Mouse (Mus musculus): ENCODE data around the gene Zdhhc17.

The Zdhhc17 gene

DNA sequence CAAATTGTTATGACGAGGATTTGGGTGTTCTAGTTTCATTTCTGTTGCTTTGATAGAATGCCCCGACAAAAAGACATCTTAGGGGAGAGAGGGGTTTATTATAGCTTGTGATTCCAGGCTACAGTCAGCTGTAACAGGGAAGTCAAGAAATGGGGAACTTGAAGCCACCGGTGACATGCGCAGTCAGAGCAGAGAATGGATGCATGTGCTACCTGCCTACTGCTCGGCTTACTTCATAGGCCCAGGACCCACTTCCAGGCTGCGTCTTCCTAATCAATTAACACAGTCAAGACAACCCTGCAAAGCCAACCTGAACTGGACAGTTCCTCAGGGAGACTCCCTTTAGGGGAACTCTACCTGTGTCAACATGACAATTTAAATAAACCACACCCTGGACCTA lies 5.7 kb downstream of the Zdhhc17 start:
- peak; percentile 21 for DNase-seq

DNA sequence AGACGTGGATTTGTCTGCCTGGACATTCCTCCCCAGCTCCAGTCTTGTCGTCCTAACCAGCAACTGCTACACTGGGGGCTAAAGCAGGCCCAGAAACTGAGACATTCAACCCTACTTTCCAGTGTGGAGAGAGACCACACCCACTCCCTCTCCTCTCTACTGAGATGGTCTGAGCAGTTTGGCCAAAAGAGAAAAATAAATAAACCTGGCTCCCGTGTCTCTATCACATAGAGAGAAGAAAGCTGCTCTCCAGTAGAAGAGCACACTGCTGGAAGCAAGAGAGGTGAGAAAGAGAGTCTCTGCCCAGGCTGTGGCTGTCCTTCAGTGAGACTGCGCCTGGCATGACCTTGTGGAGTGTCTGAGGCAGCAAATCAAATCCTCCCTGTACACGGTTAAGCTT lies 10.7 kb downstream of the Zdhhc17 start:
- no peak for DNase-seq

DNA sequence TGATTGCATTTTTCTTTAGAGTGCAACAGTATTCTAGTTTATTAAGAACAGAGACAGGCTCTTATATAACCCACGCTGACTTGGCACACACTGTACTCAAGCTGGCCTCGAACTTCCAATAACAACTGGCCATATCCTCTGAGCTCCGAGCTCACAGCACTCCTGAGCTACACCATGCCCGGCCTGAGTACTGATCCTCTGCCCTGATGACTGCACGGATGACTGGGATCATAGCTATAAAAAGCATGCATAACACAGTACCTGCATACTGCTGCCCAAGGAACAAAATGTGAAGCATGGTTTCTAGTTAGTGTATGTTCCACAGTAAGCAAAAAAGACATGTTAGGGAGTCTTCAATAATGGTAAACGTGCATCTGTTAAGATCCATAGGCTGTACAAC lies 12.8 kb downstream of the Zdhhc17 start:
- no peak for DNase-seq

DNA sequence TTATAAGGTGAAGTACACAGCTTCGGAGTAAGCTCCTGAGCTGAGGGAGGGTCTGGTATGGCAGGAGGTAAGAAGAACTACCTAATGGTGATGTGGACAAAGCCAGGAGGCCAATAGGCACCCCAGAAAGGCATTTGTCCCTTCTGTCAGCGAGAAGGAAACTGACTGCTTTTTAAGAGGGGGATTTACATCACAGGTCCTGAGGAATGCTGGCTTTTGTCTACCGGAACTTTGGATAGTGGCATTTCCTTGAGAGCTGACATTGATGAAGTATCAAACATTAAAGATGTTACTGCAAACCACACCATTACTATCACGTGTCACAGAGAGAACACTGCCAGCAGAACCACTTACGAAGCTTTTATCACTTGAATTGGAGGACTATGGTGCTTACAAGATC lies 15.2 kb downstream of the Zdhhc17 start:
- DNase-seq = no peak

DNA sequence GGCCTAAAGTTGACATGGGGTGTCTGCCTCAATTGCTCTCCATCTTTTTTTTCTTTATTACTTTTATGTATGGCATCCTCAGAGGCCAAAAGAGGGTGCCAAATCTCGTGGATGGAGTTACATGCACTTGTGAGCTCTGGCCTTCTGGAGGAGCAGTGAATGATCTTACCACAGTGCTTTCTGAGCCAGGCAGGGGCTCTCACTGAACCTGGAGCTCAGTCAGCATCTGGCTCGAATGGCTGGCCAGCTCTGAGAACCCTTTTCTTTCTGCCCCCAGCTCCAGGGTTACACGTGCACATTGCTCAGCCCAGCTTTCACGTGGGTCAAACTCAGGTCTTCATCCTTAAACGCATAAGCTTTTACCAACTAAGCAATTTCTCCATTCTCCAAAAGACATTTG lies 16.7 kb downstream of the Zdhhc17 start:
- DNase-seq = no peak

DNA sequence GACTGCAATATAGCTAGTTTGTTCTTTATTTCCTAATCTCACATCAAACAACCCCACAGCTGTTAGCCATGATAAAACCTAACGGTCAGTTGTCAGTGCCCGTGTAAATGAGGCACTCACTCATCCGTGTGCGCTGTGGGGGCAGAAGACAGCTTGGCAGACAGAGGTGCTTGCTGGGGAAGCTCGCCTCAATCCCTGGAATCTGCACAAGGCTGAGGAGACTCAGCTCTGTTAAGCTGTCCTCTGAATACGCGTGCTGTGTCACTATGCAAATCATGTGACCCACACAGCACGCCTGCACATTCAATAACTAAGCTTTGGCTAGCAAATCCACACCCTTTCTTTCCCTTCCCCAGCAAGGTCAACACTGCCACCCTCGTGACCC lies 17.9 kb downstream of the Zdhhc17 start:
- DNase-seq = no peak

DNA sequence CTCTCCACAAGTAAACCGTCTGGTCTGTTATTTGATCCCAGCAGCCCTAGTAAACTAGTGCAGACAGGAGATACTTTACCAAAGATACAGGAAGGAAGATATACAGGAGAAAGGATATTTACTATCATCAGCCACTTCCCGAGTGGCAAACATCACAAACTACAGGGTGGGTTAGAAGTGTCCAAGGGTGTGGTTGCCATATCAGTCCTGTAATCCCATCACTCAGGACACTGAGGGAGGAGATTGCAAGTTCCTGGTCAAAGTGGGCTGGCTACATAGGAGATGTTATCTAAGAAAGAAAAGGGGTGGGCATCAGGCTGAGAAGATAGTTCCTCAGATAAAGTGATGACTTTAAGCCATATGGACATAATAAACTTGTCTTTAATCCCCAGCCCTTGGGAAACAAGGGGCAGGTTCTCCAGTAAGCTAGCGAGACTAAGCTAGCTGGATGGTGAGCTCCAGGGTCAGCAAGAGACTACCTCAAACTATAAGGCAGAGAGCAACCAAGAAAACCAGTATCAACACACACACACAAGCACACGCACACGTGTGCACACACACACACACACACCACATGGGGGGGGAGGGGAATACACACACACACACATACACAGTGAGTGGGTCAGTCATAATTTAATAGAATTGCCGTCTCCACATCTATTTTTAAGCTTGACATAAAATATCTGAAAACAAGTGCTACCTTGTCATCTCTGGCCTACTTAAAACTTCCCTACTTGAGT lies 18.5 kb downstream of the Zdhhc17 start:
- no peak for DNase-seq

DNA sequence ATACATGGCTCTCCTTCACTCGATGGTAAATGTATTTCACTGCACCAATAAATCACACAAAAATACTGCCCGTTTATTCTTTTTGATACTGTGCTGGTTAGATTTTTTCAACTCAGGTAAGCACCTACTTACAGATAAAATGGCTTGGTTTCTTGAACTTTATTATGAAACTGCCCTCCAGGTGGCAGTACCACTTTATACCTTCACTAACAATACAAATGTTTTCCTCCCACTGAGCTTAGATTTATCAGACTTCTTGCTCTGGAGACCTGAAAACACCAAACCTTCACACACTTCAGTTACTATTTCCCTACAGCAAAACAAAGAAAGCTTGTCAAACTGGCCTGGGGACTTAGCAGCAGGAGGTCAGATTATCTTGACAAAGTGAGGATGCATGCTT lies 20.2 kb downstream of the Zdhhc17 start:
- DNase-seq = peak; percentile 79

DNA sequence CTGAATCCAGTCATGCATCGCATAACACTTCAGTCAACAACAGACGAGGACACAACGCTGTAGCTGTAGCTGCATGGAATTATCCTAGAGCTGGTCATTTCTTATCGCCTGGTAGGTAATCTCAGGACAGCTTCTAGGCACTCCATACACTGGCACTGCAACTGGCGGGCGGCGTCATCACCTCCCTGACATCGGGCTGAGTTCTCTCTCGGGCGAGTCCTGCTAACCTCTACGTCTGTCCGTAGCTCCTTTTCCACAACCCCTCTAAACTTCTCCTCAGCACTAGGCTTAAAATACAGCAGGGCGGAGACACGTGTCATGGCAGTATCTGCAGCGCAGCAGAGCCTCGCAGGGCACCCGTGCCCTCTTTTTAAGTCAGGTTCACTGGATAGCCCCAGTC lies 23.3 kb downstream of the Zdhhc17 start:
- DNase-seq = no peak

DNA sequence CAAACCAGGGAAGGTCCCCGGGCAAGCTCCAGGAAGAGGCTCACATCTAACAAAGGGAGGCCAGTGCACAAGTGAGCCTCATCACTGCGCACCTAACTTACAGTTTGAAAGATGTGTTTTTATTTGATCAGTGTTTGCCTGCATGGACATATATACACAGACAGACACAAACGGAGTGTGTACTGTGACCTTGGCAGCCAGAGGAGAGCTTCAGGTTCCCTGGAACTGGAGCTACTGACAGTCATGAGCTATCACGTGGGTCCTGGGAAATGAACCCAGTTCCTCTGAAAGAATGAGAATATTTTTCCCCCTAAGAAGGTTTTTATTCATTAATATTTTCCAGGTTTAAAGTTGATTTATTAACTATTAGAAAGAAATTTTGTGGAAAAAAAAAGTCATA lies 27.2 kb downstream of the Zdhhc17 start:
- no peak for DNase-seq

DNA sequence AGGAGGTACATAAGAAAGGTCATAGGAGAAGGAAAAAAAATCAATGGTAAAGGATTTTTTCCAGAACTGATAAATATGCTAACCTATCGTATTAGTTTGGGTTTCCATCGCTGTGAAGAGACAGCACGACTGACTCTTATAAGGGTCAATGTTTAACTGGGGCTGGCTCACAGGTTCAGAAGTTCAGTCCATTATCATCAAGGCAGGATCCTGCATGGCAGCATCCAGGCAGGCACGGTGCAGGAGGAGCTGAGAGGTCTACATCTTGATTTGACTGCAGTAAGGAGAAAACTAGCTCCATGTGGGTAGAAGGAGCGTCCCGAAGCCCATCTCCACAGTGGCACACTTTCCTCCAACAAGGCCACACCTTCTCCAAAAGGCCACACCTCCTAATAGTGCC lies 29.5 kb downstream of the Zdhhc17 start:
- DNase-seq = no peak

DNA sequence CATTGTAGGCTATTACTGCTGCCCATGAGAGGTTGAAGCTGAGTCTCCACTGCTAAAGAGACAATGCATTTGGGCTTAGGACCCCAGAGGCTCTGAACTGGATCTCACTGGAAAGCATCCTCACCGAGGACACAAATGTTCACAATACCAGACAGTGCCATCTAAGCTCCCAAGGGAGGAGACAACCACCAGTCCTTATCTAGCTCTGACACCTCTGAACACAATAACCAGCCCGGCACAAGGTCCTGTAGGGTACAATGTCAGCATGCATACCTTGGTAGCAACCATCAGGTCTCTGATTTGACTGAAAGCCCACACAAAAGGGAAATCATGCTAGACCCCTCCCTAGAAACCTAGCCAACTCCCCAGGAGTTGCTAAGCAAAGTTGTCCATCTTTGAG lies 30.5 kb downstream of the Zdhhc17 start:
- no peak for DNase-seq

DNA sequence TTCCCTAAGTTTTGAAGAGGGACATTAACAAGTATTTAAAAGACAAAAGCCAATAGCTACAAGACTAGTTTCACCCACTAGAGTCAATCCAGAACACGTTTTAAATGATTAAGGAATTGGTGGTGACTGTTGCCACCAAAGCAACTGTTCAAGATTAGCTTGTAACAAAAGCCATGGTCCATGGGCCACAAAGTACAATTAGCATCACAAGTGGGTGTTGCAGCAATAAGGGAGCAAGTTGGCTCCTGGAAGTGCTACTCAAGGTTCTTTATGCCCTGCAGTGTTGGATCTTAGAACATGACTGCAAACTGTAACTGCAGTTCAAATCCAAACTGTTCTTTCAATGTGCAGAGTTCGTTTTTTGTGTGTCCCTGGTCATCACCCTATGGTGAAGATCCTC lies 32.6 kb downstream of the Zdhhc17 start:
- DNase-seq = no peak

DNA sequence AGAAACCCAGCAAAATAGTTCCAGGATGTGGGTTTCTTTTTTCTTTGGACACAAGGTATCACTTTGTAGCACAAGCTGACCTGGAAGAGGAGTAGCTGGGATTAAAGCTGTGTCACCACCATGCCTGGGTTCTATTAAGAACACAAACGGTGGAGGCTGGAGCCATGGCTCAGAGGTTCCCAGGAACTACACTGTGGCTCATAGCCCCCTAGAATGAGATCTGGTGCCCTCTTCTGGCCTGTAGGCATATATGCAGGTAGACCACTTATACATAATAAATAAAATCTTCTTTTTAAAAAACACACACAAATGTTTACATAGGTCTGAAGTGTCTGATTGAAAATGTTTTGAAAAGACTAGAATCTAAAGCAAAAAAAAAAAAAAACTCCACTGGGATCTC lies 33.9 kb downstream of the Zdhhc17 start:
- peak; percentile 47 for DNase-seq

DNA sequence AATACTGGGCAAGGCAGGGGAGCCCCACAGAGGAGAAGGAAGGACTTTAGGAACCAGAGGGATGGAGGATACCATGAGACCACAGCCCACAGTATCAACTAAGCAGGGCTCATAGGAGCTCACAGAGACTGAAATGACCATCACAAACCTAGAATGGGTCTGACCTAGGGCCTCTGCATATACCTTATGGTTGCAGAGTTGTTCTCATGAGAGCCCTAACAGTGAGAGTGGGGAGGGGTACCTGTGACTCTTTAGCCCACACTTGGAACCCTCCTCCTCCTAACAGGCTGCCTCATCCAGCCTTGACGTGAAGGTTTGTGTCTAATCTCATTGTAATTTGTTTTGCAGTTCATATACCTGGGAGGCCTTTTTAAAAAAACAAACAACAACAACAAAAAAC lies 35.1 kb downstream of the Zdhhc17 start:
- no peak for DNase-seq

DNA sequence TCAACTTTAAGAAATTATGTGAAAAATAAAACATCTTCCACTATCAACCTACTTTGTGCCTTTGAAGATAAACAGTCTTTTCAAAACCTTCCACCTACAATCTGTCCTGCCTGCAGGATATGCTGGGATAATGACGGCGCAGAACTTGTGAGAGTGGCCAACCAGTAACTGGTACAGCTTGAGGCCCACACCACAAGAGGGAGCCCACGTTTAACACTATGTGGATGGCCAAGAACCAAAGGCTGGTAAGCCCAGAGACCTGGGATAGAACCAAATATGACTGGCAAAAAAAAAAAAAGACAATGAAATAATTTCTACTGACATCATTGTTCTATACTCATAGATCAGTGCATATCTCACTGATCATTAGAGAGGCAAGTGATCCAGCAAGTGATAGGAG lies 35.5 kb downstream of the Zdhhc17 start:
- peak; percentile 62 for DNase-seq

DNA sequence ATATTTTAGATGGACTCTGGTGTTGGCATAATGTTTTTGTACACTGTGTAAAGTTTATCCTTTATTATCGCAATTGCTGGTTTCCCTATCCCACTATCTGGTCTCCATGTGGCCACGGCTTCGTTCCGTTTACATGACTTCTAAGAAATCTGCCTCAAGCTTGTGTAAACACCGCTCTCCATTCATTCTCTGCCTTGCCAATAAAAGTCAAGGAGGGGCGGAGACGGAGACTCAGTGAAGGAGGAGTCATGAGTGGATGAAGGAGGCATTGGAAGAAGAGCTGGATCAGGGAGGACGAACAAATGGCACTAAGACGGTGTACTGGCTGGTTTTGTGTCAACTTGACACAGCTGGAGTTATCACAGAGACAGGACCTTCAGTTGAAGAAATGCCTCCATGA lies 37.9 kb downstream of the Zdhhc17 start:
- DNase-seq = peak; percentile 68

DNA sequence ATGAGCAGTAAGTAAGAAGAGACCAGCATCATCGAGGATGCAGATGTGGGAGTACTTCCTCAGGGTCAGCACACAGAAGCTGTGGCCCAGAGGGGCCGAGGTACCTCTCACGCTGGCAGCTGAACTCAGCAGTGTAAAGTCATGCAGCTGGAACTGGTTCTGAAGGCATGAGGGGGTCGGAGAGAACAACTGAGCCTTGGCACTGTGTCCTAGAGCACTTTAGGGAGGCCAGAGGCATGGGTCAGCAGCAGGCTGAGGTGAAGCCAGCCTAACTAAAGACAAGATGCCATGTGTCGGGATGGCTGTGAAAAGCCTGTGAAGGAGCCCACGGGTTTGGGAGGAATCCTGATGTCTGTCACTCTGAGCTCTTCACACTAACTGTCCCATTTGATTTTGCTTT lies 38.5 kb downstream of the Zdhhc17 start:
- no peak for DNase-seq

DNA sequence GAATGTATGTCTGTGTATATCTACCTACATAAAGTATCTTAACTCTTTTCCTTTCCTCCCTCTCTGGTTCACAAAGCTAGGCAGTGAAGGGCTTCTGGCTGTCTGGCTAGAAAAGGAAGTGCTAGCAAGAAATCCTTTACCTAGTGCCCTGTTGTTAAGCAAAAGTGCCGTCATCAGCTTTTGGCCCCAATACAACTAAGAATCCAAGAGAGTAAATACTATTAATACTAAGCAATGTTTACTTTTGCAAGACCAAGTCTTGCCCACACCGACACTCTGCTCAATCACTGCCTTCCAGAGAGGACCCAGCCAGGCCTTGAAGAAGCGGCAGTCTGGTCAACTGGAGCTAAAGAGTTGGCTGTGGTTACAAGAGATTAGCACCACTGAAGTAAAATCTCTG lies 38.9 kb downstream of the Zdhhc17 start:
- no peak for DNase-seq

DNA sequence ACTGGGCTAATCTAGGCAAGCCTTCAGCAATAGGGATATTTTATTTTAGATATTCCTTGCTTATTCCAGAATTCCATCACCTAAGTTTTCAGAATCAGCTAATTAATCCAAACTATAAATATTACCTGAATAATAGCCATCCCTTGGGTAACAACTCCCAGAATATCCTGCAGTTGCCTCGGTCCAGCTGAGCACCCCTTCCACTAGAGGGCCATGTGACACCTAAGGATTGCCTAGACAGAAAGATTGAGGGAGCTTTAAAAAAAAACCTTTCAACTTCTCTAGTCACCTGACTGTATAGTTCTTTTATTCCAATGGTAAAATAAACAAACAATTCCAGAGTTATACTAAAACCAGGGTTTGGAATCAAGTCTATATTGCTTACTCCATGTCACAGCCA lies 47.8 kb downstream of the Zdhhc17 start:
- no peak for DNase-seq

DNA sequence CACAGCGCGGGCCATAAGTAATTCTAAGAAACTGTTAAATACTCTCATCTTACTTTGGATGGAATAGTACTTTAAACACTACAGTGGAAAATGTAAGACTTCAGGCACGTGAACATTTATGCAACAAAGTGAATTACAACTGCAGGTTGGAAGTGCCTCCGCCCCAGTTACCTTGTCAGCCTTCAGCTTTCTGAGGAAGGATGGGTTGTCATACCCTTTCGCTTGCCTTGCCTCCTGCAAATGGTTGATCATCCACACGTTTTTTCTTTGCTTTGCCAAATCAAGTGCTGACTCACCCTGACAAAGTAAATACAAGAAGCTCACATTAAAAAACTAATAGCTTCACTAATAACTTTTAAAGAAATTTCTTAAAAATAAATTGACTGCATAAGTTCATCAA lies 49.1 kb downstream of the Zdhhc17 start:
- no peak for DNase-seq

DNA sequence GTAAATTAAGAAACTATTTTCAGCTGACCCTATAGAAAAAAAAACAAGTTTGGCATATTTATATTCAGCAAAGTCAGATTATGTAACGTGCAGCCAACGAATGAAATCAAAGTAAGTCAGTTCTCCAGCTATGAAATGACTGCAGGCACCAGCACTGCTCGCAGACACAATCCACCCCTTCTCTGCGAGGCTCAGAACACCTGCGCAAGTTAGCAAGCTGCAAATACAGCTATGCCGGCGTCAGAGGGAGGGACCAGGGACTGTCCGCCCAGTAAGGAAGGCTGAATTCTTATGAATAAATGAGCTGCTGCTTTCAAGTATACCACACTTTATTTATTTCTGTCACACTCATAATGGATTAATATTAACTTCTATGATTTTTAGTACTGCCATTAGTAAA lies 50.2 kb downstream of the Zdhhc17 start:
- DNase-seq = no peak

DNA sequence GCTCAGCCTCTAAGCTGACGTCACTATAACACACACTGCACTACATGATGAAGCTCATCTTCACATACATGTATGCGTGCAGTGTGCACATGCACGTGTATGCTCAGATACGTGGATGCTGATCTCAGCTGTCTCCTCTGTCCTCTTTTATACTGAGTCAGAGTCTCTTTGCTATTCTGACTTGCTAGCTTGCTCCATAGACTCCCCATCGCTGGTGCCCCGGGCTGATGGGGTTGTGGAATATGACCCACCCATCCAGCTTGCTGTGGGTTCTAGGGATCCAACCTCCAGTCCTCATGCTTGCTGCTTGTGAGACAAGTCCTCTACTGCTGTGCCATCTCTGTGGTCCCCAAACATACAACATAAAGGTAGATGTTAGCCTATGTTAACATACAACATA lies 51.1 kb downstream of the Zdhhc17 start:
- no peak for DNase-seq

DNA sequence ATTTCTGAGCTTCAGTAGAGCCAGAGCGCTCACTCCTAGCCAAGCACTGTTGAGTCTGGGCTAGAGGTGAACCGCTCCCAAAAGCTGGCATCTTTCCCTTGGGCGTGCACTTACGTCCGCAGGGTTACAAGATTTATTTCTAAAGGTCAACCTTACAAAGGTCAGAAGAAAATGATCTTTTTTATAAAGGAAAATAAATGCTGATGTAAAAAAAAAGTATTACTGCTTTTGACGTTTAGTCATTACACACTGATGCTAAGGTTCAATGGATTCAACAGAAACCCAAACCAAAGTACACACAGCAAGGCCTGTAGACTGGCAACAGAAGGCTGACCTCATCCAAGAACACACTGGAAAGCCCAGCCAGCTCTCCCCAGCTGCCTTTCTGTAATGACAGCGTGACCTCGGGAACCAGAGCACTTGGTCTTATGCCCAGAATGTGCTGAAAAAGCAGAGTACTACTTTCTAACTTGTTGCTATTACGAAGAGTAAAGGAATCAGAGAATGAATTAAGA lies 56.9 kb downstream of the Zdhhc17 start:
- DNase-seq = peak; percentile 85

DNA sequence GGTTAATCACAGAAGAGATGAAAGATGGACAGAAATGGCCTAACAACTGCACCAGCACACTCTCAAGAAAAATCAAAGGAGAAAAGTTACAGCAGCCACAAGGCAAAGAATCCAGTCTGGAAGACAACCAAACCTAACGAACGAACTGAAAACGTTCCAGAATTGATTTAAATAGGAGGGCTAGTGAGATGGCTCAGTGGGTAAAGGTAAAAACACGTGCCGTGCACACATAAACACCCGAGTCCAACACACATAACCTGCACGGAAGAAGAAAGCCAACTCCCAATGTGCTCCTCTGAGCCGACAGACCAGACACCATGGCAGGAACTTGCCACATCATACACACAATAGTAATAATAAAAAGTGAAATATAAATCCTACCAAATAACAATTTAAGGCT lies 57.7 kb downstream of the Zdhhc17 start:
- no peak for DNase-seq

Data from lung, postnatal 36 days (tissue).